Mouse (Mus musculus): ENCODE data around the gene Ap1s3.

- no peak for TF ChIP-seq POLR2A (IDR thresholded peaks at IDR 0.05; ENCODE audit: low read depth, low read length)
- no peak for TF ChIP-seq CTCF (IDR thresholded peaks at IDR 0.05; ENCODE audit: borderline replicate concordance, insufficient read depth, low read length)
These were observed 82.3 kb downstream of the Ap1s3 start for GRCm38 (mm10) chr1:79589424-79589823.
